Mouse (Mus musculus) fibroblast of lung, adult 2 months (primary cell): Measurements from ENCODE around the gene Gucy2d.
A peak's percentile ranks its signal among the peaks of the same experiment; 100 is the strongest.

Experiments used
- DNase-seq: peaks from one replicate; pipeline ENCODE4 v3.0.0-alpha.2; 2011; ENCODE audit warnings: low read depth

Gucy2d gene

DNA sequence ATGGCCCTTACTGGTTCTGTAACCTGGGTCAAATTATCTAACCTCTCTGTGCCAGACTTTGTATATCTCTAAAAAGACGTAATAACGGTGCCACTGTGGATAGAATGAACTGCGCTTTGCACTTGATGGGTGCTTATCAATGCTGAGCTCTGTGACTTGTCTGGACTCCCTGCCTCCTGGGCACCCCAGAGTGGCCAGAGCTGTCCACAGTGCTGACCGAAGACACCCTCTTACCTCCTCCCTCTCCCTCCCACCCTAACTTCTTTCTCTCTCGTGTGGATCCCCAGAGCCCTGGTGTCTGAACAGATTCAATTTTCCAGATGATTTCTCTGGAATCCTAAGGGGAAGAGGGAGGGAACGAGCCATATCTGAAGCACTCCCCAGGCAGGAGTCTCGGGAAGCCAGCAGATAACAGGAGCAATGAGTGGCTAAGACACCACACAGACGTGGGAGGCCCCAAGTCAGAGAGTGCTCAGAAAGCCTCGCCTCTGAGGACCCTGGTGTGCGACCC lies at the start of gene Gucy2d:
TSS of gene Gucy2d (plus strand) at position 461 of the 511 bp plus-strand sequence.
- DNase-seq = no peak

GRCm38 (mm10) chr7:98390486-98390885 lies 49.7 kb upstream of the Gucy2d start:
- DNase-seq = peak; percentile 58

DNA sequence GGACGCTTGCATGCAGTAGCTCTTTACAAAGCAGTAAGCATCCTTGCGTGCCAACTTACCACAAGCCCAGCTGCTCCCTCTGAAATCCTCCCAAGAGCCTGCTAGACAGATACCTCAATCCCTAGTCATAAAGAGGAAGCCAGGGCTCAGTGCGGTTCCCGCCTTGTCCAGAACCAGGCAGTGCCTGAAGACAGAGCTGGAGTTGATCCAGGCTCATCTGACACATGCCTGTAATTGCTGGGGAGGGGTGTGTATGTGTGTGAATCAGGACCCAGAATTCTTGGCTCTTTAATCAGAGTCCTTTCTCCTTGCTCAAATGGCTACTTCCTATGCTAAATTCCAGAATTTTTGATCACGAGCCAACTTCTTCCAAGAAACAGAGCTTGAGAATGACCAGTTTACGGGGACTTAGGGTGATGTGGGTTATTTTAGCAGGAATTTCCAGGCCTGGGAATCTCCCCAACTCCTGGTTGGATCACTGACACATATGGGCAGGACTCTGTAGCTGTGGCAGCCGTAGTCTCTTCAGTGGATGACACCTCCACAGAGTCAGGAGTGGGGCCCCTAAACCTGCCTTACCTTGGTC lies 48.8 kb upstream of the Gucy2d start:
- peak; percentile 91 for DNase-seq

DNA sequence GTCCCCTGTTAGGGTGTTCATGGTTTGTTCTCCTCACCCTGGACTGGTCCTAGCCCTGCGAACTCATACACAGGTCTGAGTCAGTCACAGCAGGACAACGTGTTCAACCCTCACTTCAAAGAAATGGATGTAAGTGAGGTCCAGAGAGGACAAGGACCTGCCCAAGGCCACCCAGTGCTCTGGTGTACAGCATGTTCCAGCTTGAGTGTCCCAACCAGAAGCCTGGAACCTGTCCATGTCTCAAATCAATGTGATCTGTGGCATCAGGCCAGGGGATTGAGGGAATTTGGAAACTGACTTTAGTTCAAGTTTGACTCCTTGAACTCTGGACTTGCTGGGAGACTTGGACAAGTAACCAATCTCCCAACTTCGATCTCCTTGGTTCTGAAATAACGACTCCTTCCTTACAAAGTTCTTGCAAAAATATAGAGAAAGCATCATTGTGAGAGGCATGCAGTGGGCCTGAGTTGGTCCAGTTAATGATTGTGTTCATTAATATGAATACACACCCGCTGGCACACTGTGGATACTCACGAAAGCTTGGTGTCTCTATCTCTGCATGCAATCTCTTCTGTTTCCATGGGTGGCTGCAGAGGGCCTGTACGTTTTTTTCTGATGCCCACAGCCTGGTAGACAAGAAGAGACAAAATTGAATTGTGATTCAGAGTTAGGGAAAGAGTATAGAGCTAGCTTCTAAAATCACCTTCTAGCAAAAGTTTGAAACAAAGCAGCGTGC lies 47.6 kb upstream of the Gucy2d start:
- no peak for DNase-seq

DNA sequence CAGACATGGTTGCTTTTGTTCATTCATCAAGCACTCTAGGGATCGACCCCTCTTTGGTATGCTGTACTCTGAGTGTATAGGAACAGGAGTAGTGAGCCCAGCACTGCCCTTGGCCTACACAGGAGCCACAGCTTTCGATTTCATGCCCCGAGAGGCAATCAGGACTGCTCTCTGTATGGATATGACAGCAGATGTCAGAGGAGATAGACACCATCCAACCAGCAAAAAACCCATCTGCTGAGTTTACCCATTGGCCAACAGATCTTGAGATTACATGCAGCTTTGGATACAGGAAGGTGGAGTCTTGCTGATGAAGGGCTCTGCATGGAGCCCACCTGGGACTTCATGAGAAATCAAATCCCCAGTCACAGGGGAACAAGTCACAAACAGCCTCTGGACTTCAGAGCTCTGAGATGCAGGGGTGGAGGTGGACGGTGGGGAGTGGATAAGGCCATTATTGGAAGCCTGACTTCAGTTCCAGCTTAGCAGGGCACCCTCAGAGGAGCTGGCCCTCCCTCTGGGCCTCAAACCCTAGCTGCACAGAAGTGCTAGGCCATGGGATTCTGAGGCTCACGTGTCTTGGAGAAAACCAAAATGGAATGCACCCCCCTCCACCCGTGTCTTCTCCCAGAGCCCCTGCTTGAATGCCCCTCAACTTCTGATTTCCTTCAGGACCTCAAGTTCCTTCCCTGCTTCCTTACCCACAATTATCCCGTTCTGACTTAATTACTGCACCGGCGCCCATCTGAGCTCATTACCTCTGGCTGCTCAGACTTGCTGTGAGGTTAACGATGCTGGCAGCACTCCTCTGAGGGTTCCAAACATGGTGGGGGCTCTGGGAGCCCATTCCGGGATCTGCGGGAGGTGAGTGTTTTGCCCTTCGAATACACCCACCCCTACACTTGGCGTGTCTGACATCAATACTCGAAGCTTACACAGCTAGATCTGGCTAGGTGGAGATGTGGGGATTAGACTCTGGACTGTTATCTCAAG lies 37.3 kb upstream of the Gucy2d start:
- DNase-seq = no peak

- DNase-seq = no peak
These were observed 36.2 kb upstream of the Gucy2d start for GRCm38 (mm10) chr7:98403996-98404395.

- no peak for DNase-seq
These were observed 32.6 kb upstream of the Gucy2d start for GRCm38 (mm10) chr7:98407615-98408014.

- DNase-seq = no peak
These were observed 27.1 kb upstream of the Gucy2d start for GRCm38 (mm10) chr7:98413115-98413514.

- peak; percentile 89 for DNase-seq
These were observed 24.7 kb upstream of the Gucy2d start for GRCm38 (mm10) chr7:98415550-98415949.

GRCm38 (mm10) chr7:98416020-98416419 lies 24.2 kb upstream of the Gucy2d start:
- DNase-seq = no peak

DNA sequence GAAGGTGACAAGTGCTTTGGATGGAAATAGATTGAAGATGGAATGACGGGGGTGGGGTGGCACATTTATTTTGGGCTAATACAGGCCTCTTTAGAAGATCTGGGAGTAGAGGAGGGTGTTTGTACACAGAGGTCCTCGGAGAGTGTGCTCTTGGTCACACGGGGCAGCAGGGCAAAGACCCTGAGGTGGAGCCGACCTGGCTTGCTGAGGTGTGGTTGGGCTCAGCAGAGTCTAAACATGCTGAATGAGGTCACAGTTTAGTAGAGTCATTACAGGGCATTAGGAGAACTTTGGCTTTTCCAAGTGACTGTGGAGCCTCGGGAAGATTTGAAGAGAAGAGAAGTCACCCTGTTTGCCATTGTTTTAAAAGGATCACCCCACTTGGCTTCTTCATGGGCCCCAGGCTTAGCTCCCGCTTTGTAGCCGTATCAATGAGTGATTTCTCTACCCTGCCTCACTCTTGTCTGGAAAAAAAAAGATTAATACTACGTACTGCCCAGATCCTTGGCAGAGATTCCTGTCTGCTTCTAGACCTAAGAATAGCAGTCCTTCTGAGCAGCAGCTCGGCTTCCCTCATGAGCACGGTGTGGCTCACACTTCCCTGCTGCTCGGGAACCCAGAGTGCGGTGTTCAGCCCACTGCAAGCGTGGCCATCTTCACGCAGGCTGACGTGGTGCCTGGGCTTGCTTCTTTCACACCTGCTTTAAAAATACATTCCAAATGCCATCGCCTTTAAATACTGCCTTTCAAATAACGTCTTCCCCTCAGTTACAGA lies 22.0 kb upstream of the Gucy2d start:
- peak; percentile 58 for DNase-seq

GRCm38 (mm10) chr7:98419366-98419765 lies 20.9 kb upstream of the Gucy2d start:
- no peak for DNase-seq

GRCm38 (mm10) chr7:98423546-98423945 lies 16.7 kb upstream of the Gucy2d start:
- DNase-seq = no peak

DNA sequence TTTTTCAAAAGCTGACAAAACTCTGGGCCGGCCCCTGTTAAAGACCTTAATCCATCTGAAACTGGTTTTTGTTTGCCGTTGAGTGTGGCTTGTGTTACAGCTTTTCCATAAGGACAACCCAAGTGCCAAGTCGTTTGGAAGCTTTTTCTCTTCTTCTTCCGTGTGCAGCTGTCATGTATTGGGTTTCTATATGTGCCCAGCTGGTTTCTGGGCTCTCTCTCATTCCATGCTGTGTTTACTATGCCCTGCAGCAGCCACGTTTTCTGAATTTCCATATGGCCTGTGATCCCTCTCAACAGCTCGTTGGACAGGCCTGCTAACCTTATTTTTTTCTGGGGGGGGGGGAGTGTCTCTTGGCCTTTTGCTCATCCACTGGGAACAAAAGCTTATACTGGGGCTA lies 15.8 kb upstream of the Gucy2d start:
- no peak for DNase-seq

- no peak for DNase-seq
These were observed 14.7 kb upstream of the Gucy2d start for GRCm38 (mm10) chr7:98425551-98425950.

- DNase-seq = no peak
These were observed 13.6 kb upstream of the Gucy2d start for GRCm38 (mm10) chr7:98426641-98427040.

- DNase-seq = peak; percentile 74
These were observed 12.9 kb upstream of the Gucy2d start for GRCm38 (mm10) chr7:98427115-98427835.

- DNase-seq = no peak
These were observed 10.6 kb upstream of the Gucy2d start for GRCm38 (mm10) chr7:98429579-98429978.

- DNase-seq = peak; percentile 48
These were observed 9.4 kb upstream of the Gucy2d start for GRCm38 (mm10) chr7:98430785-98431184.

DNA sequence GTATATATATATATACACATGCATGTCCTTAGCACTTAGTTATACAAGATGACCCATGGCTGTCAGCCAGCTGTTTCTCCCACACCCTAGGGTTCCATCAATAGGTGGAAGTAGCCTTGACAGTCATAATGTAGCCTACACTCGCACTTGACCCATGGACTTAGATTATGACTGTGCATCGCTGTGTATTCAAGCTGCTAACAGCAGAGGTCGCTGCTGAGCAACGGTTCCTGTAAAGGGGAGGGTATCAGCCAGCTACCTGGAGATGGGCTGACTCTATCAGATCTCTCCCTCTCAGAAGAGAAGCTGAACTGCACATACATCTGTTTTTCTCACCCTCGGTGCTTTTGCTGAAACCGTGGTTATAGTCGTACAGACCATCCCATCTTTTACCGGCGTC lies 2.6 kb upstream of the Gucy2d start:
- no peak for DNase-seq

GRCm38 (mm10) chr7:98446873-98447272 lies 6.7 kb downstream of the Gucy2d start:
- DNase-seq = no peak
